Mouse (Mus musculus): Measurements from ENCODE around the gene Akr1c13. TPM values are rescaled to one million over a fixed set of nuclear protein-coding genes. Genes with fewer than 3 reads are reported as not detected.

Akr1c13 gene
- total RNA-seq, 2 experiments from 2014 or later = 0.36 to 0.51 TPM

GRCm38 (mm10) chr13:4244861-4245559, 54.1 kb downstream of the Akr1c13 start:
- no peak for DNase-seq

DNA sequence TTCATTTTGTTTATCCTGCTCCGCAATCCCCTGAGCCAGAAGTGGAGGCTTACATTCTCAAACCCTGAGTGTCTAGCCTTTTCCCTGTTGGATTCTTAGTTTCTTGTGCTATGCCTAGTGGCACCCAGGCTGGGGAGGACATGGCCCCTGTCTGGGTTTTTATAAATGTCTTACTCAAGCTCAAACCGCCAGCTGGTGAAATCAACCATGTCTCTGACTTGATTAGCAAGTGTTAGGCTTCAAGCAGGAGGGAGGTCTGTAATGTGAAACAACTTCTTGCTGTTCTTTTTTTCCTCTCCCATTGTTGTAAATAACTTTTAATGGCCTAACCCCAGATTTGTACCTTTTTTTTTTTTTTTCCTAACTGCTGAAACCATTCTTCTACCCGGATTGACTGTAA, 58.4 kb downstream of the Akr1c13 start:
- no peak for DNase-seq

Other genes with a start within 250 kb of the Akr1c13 start
- gene Ucn3, start 245.8 kb upstream of the Akr1c13 start, total RNA-seq (2021) = not detected
- gene Akr1c14, start 142.1 kb upstream of the Akr1c13 start, total RNA-seq (2021) = 1 to 10 TPM; 1.6 to 1.7 TPM
- 1 to 10 TPM in 1 of 2 experiments, not detected in 1; 1.3 TPM for gene Akr1c18, start 40.5 kb upstream of the Akr1c13 start, total RNA-seq (2021)
- gene Akr1c19, start 37.5 kb downstream of the Akr1c13 start, total RNA-seq (2021) = under 1 TPM in 1 of 2 experiments, not detected in 1; 0.28 TPM
- not detected for gene Akr1c12, start 88.3 kb downstream of the Akr1c13 start, total RNA-seq (2021)
- gene Akr1c6, start 243.2 kb downstream of the Akr1c13 start, total RNA-seq (2021) = not detected